Mouse (Mus musculus) midbrain, embryonic 12.5 days (tissue): ENCODE measurements at regions not wholly inside any gene's neighbourhood (a gene's known extent, or its start where the extent isn't known, plus 50 kb on each side); places are given as distances from the start of the nearest gene placed in this dataset.

ENCODE experiments used
- ATAC-seq: fragments of 200-750 bp; cut with Nextera tagmentation; 2 replicates; pipeline ENCODE4 v1.8.0; 2017; ENCODE audit warnings: low read depth, moderate TSS enrichment, moderate library complexity; ENCODE audit not compliant: low FRiP score
- H3K27ac ChIP-seq: fragments of 300-500 bp; sonication (generic); replicated peaks from 2 replicates; pipeline ENCODE4 v1.5.1; 2016; ENCODE audit warnings: mild to moderate bottlenecking
- H3K27me3 ChIP-seq: fragments of 300-500 bp; sonication (generic); 2 replicates; pipeline ENCODE4 v1.6.1; 2016; ENCODE audit warnings: mild to moderate bottlenecking
- H3K36me3 ChIP-seq: fragments of 300-500 bp; sonication (generic); 2 replicates; pipeline ENCODE4 v1.6.1; 2016
- H3K4me1 ChIP-seq: fragments of 300-500 bp; sonication (generic); 2 replicates; pipeline ENCODE4 v1.6.1; 2016
- H3K4me2 ChIP-seq: fragments of 300-500 bp; sonication (generic); replicated peaks from 2 replicates; pipeline ENCODE4 v1.6.1; 2016; ENCODE audit warnings: mild to moderate bottlenecking, moderate library complexity
- H3K4me3 ChIP-seq: fragments of 300-500 bp; sonication (generic); 2 replicates; pipeline ENCODE4 v1.5.1; 2016; ENCODE audit warnings: mild to moderate bottlenecking
- H3K9ac ChIP-seq: fragments of 300-500 bp; sonication (generic); replicated peaks from 2 replicates; pipeline ENCODE4 v1.6.1; 2016; ENCODE audit warnings: mild to moderate bottlenecking, moderate library complexity
- H3K9me3 ChIP-seq: fragments of 300-500 bp; sonication (generic); 2 replicates; pipeline ENCODE4 v1.6.1; 2016; ENCODE audit warnings: mild to moderate bottlenecking
- WGBS: fragments of 180-500 bp; shearing (Covaris S2); methylation state at CpG from one replicate; pipeline ENCODE4 v1.1.7; 2016; 5-methylcytosine and 5-hydroxymethylcytosine counted together

GRCm38 (mm10) chr14:28704729-28705128, 200.2 kb downstream of the Wnt5a start:
- Histone ChIP-seq H3K9ac (no peak overlapping the region), H3K4me1 (no peaks in the 10 kb centered on the region), H3K36me3 (no peaks in the 10 kb centered on the region), H3K4me3 (no peak overlapping the region), H3K27ac (no peak overlapping the region), H3K9me3 (no peaks in the 10 kb centered on the region), H3K4me2 (no peak overlapping the region), H3K27me3 (no peaks in the 10 kb centered on the region)
- WGBS = 94% methylated on average over 5 of the region's 5 CpGs
- no peak for ATAC-seq

GRCm38 (mm10) chr14:28714598-28714997, 210.0 kb downstream of the Wnt5a start:
- H3K27ac ChIP-seq = no peak overlapping the region
- no peak overlapping the region for H3K4me2 ChIP-seq
- 76% methylated on average over 9 of the region's 10 CpGs for WGBS
- no peak overlapping the region for H3K4me3 ChIP-seq
- no peaks in the 10 kb centered on the region for H3K9me3 ChIP-seq
- no peak for ATAC-seq
- no peak overlapping the region for H3K9ac ChIP-seq
- H3K36me3 ChIP-seq = no peaks in the 10 kb centered on the region
- H3K27me3 ChIP-seq = no peaks in the 10 kb centered on the region
- H3K4me1 ChIP-seq = no peaks in the 10 kb centered on the region

- Histone ChIP-seq H3K4me2 (no peak overlapping the region), H3K4me3 (no peak overlapping the region), H3K9me3 (no peaks in the 10 kb centered on the region), H3K27ac (no peak overlapping the region), H3K36me3 (no peaks in the 10 kb centered on the region), H3K9ac (no peak overlapping the region), H3K4me1 (no peaks in the 10 kb centered on the region), H3K27me3 (no peaks in the 10 kb centered on the region)
- ATAC-seq = no peak
- 96% methylated on average over 3 of the region's 3 CpGs for WGBS
Measured at GRCm38 (mm10) chr14:28720545-28720944, 216.0 kb downstream of the Wnt5a start.

GRCm38 (mm10) chr14:28725666-28726065, 221.1 kb downstream of the Wnt5a start:
- 84% methylated on average over 4 of the region's 4 CpGs for WGBS

GRCm38 (mm10) chr14:28733496-28733895, 228.9 kb downstream of the Wnt5a start:
- no peaks in the 10 kb centered on the region for H3K9me3 ChIP-seq
- 73% methylated on average over 5 of the region's 5 CpGs for WGBS
- no peak overlapping the region for H3K9ac ChIP-seq
- no peaks in the 10 kb centered on the region for H3K27me3 ChIP-seq
- H3K4me3 ChIP-seq = no peak overlapping the region
- H3K36me3 ChIP-seq = no peaks in the 10 kb centered on the region
- no peak overlapping the region for H3K27ac ChIP-seq
- no peak overlapping the region for H3K4me2 ChIP-seq
- no peak for ATAC-seq
- H3K4me1 ChIP-seq = no peaks in the 10 kb centered on the region

More at GRCm38 (mm10) chr14:28725666-28726065, 221.1 kb downstream of the Wnt5a start:
- H3K4me2 ChIP-seq = no peak overlapping the region
- ATAC-seq = no peak
- H3K4me1 ChIP-seq = no peaks in the 10 kb centered on the region
- H3K9ac ChIP-seq = no peak overlapping the region
- H3K27ac ChIP-seq = no peak overlapping the region
- H3K4me3 ChIP-seq = no peak overlapping the region
- no peaks in the 10 kb centered on the region for H3K9me3 ChIP-seq
- no peaks in the 10 kb centered on the region for H3K27me3 ChIP-seq
- H3K36me3 ChIP-seq = no peaks in the 10 kb centered on the region

GRCm38 (mm10) chr14:28735446-28735845, 230.9 kb downstream of the Wnt5a start:
- H3K9me3 ChIP-seq = no peaks in the 10 kb centered on the region
- H3K27me3 ChIP-seq = no peaks in the 10 kb centered on the region
- no peaks in the 10 kb centered on the region for H3K4me1 ChIP-seq
- ATAC-seq = no peak
- 92% methylated on average over 5 of the region's 5 CpGs for WGBS
- no peak overlapping the region for H3K9ac ChIP-seq
- H3K4me2 ChIP-seq = no peak overlapping the region
- H3K4me3 ChIP-seq = no peak overlapping the region
- no peaks in the 10 kb centered on the region for H3K36me3 ChIP-seq
- H3K27ac ChIP-seq = no peak overlapping the region

GRCm38 (mm10) chr14:28740076-28740475, 235.5 kb downstream of the Wnt5a start:
- Histone ChIP-seq H3K36me3 (no peaks in the 10 kb centered on the region), H3K4me2 (no peak overlapping the region), H3K9me3 (no peaks in the 10 kb centered on the region), H3K4me1 (no peaks in the 10 kb centered on the region), H3K4me3 (no peak overlapping the region), H3K27ac (no peak overlapping the region), H3K9ac (no peak overlapping the region), H3K27me3 (no peaks in the 10 kb centered on the region)
- 93% methylated on average over 1 of the region's 1 CpGs for WGBS
- ATAC-seq = no peak

GRCm38 (mm10) chr14:28741418-28741817, 236.9 kb downstream of the Wnt5a start:
- H3K4me3 ChIP-seq = no peak overlapping the region
- H3K4me1 ChIP-seq = no peaks in the 10 kb centered on the region
- H3K9me3 ChIP-seq = no peaks in the 10 kb centered on the region
- H3K27me3 ChIP-seq = no peaks in the 10 kb centered on the region
- H3K9ac ChIP-seq = no peak overlapping the region
- H3K4me2 ChIP-seq = no peak overlapping the region
- 93% methylated on average over 2 of the region's 2 CpGs for WGBS
- no peaks in the 10 kb centered on the region for H3K36me3 ChIP-seq
- ATAC-seq = no peak
- H3K27ac ChIP-seq = no peak overlapping the region

- H3K4me3 ChIP-seq = no peak overlapping the region
- 84% methylated on average over 4 of the region's 4 CpGs for WGBS
- H3K27ac ChIP-seq = no peak overlapping the region
- no peak overlapping the region for H3K4me2 ChIP-seq
- H3K27me3 ChIP-seq = no peaks in the 10 kb centered on the region
- ATAC-seq = no peak
- no peaks in the 10 kb centered on the region for H3K9me3 ChIP-seq
- no peaks in the 10 kb centered on the region for H3K4me1 ChIP-seq
- no peak overlapping the region for H3K9ac ChIP-seq
- H3K36me3 ChIP-seq = no peaks in the 10 kb centered on the region
Measured at GRCm38 (mm10) chr14:28743673-28744072, 239.1 kb downstream of the Wnt5a start.

GRCm38 (mm10) chr14:28750301-28750700, 245.8 kb downstream of the Wnt5a start:
- H3K36me3 ChIP-seq = no peaks in the 10 kb centered on the region
- no peak overlapping the region for H3K4me2 ChIP-seq
- WGBS = 89% methylated on average over 1 of the region's 1 CpGs
- H3K4me1 ChIP-seq = no peaks in the 10 kb centered on the region
- H3K9ac ChIP-seq = no peak overlapping the region
- H3K27ac ChIP-seq = no peak overlapping the region
- no peaks in the 10 kb centered on the region for H3K27me3 ChIP-seq
- ATAC-seq = no peak
- no peaks in the 10 kb centered on the region for H3K9me3 ChIP-seq
- no peak overlapping the region for H3K4me3 ChIP-seq

GRCm38 (mm10) chr14:28765201-28765600, 252.8 kb upstream of the Lrtm1 start:
- no peaks in the 10 kb centered on the region for H3K4me1 ChIP-seq
- H3K9ac ChIP-seq = no peak overlapping the region
- WGBS = 91% methylated on average over 1 of the region's 1 CpGs
- H3K9me3 ChIP-seq = no peaks in the 10 kb centered on the region
- no peaks in the 10 kb centered on the region for H3K27me3 ChIP-seq
- ATAC-seq = no peak
- H3K36me3 ChIP-seq = no peaks in the 10 kb centered on the region
- H3K27ac ChIP-seq = no peak overlapping the region
- no peak overlapping the region for H3K4me2 ChIP-seq
- H3K4me3 ChIP-seq = no peak overlapping the region

GRCm38 (mm10) chr14:28773068-28773467, 244.9 kb upstream of the Lrtm1 start:
- H3K36me3 ChIP-seq = no peaks in the 10 kb centered on the region
- no peak overlapping the region for H3K4me2 ChIP-seq
- WGBS = 87% methylated on average over 11 of the region's 11 CpGs
- no peak overlapping the region for H3K4me3 ChIP-seq
- no peak overlapping the region for H3K27ac ChIP-seq
- ATAC-seq = no peak
- no peak overlapping the region for H3K9ac ChIP-seq
- no peaks in the 10 kb centered on the region for H3K27me3 ChIP-seq
- H3K9me3 ChIP-seq = no peaks in the 10 kb centered on the region
- H3K4me1 ChIP-seq = no peaks in the 10 kb centered on the region

- Histone ChIP-seq H3K4me3 (no peak overlapping the region), H3K9ac (no peak overlapping the region), H3K9me3 (no peaks in the 10 kb centered on the region), H3K4me1 (no peaks in the 10 kb centered on the region), H3K27ac (no peak overlapping the region), H3K27me3 (no peaks in the 10 kb centered on the region), H3K36me3 (no peaks in the 10 kb centered on the region), H3K4me2 (no peak overlapping the region)
- ATAC-seq = no peak
- WGBS = 97% methylated on average over 1 of the region's 1 CpGs
Measured at GRCm38 (mm10) chr14:28775686-28776085, 242.3 kb upstream of the Lrtm1 start.
